Mouse (Mus musculus): Measurements from ENCODE around the gene Dedd. TPM values are rescaled to one million over a fixed set of nuclear protein-coding genes. Genes with fewer than 3 reads are reported as not detected.
A peak's percentile ranks its signal among the peaks of the same experiment; 100 is the strongest.

Dedd gene
- polyA plus RNA-seq, 2 experiments = 15.3 to 18.9 TPM

DNA sequence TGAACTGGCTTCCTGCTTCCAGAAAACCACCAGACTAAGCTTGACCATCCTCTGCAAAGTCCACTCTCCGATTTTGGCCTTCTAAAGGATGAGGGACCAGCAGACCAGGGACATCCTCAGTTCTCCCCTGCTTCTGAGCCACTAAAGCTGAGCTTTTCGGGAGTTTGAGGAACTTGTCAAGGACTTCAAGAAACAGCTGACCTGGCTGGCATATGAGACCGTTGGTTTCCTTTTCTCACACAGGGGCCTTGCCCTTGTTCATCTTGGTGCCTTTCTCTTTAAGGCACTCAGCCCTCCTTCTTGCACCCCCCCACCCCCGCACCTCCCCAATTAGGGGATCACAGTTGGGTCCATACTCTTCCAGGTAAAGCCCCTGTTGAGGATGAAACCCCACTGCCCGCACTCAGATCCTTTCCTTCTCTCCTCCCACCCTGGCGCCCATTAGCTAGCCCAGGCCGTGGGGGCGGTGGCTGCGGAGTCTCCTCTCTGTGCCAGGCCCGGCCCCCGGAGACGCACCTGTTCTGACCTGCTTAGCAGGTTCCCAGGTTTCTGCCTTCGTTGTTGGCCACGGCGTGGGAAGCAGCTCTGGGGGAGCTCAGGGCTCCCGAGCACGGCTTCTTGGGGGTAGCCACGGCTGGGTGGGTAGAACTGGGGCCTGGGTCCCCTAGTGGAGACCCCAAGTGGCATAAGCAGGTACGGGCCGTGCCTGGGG lies 41.1 kb downstream of the Dedd start, which contains the start of gene Nectin4:
TSS of gene Nectin4 (plus strand) at position 255 of the 712 bp plus-strand sequence.
- ATAC-seq (ENCODE audit: insufficient read depth) (no peak), DNase-seq (ENCODE audit: low read depth in 3 of 3, low spot score in 3 of 3) (no peak)
- Histone ChIP-seq H3K27me3 (ENCODE audit: control insufficient read depth, insufficient read depth, low read length) (no peaks in the 10 kb centered on the region), H3K36me3 (replicated peaks; ENCODE audit: control insufficient read depth, insufficient read depth, low read depth) (no peaks in the 10 kb centered on the region), H3K9me3 (ENCODE audit: control insufficient read depth, low read length) (no peaks in the 10 kb centered on the region), H3K27ac (no peak within 1 kb of the TSS), H3K4me1 (replicated peaks; ENCODE audit: control insufficient read depth in 2 of 2, insufficient read depth in 2 of 2, low read length in 1 of 2) (no peaks in the 10 kb centered on the region), H3K4me2 (ENCODE audit: low read depth) (no peak within 1 kb of the TSS), H3K9ac (replicated peaks) (no peak within 1 kb of the TSS), H3K4me3 (ENCODE audit: insufficient read depth in 1 of 2, low read depth in 2 of 2, low read length in 2 of 2) (no peak within 1 kb of the TSS)
- TF ChIP-seq EP300 (IDR thresholded peaks at IDR 0.05; ENCODE audit: low read depth) (no peak), CTCF (IDR thresholded peaks at IDR 0.05; ENCODE audit: low read depth) (no peak)
- WGBS (ENCODE audit: insufficient replicate concordance) = 40% methylated on average over 20 of the region's 20 CpGs

DNA sequence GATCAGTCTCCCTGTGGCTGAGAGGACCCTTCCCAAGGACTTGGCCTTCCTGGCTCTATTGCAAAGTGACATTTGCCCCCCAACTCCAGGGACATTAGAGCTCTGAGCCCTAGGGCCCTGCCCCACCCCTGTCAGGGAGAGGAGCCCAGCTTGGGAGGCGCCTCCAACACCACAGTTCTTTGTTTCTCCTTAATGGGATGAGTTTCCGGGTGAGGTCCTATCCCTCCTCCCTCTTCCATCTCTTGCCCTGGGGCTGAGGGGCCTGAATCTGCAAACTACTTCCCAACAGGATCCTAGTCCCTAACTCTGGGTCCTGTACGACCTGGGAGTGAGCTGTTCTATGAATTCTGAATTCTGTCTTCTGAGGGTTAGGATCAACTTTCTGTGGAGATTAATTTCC lies 43.9 kb downstream of the Dedd start:
- H3K9ac ChIP-seq (replicated peaks) = no peak overlapping the region
- TF ChIP-seq EP300 (IDR thresholded peaks at IDR 0.05; ENCODE audit: low read depth) = no peak
- no peaks in the 10 kb centered on the region for H3K4me1 ChIP-seq (replicated peaks; ENCODE audit: control insufficient read depth in 2 of 2, insufficient read depth in 2 of 2, low read length in 1 of 2)
- no peak overlapping the region for H3K4me2 ChIP-seq (ENCODE audit: low read depth)
- no peak overlapping the region for H3K4me3 ChIP-seq (ENCODE audit: insufficient read depth in 1 of 2, low read depth in 2 of 2, low read length in 2 of 2)
- H3K27ac ChIP-seq = no peak overlapping the region
- no peaks in the 10 kb centered on the region for H3K9me3 ChIP-seq (ENCODE audit: control insufficient read depth, low read length)
- no peak for DNase-seq (ENCODE audit: low read depth in 3 of 3, low spot score in 3 of 3)
- ATAC-seq (ENCODE audit: insufficient read depth) = no peak
- no peaks in the 10 kb centered on the region for H3K27me3 ChIP-seq (ENCODE audit: control insufficient read depth, insufficient read depth, low read length)
- no peaks in the 10 kb centered on the region for H3K36me3 ChIP-seq (replicated peaks; ENCODE audit: control insufficient read depth, insufficient read depth, low read depth)
- WGBS (ENCODE audit: insufficient replicate concordance) = 51% methylated on average over 3 of the region's 3 CpGs

DNA sequence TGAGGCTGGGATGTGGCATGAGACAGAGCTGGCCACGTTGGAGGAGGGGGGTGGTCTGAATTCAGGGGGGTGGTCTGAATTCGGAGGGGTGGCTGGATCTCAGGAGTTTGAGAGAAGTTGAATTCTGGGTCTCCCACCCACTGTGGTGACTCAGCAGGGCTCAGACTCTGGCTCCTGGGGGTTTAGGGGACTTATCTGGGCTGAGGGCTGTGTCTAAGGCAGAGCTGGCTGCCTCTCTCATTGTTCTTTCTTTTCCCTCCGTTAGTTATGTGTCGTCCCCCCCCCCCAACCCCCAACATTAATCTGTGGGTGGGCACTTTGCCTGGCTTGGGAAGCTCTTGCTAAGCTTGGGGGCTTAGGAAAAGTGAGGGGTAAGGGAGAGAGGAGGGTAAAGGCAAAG lies 45.0 kb downstream of the Dedd start:
- no peak for TF ChIP-seq EP300 (IDR thresholded peaks at IDR 0.05; ENCODE audit: low read depth)
- 1% methylated on average over 4 of the region's 4 CpGs for WGBS (ENCODE audit: insufficient replicate concordance)
- Histone ChIP-seq H3K4me3 (ENCODE audit: insufficient read depth in 1 of 2, low read depth in 2 of 2, low read length in 2 of 2) (no peak overlapping the region), H3K27ac (no peak overlapping the region), H3K9ac (replicated peaks) (no peak overlapping the region), H3K4me1 (replicated peaks; ENCODE audit: control insufficient read depth in 2 of 2, insufficient read depth in 2 of 2, low read length in 1 of 2) (no peaks in the 10 kb centered on the region), H3K9me3 (ENCODE audit: control insufficient read depth, low read length) (no peaks in the 10 kb centered on the region), H3K4me2 (ENCODE audit: low read depth) (no peak overlapping the region), H3K27me3 (ENCODE audit: control insufficient read depth, insufficient read depth, low read length) (no peaks in the 10 kb centered on the region), H3K36me3 (replicated peaks; ENCODE audit: control insufficient read depth, insufficient read depth, low read depth) (no peaks in the 10 kb centered on the region)
- no peak for ATAC-seq (ENCODE audit: insufficient read depth)
- DNase-seq (ENCODE audit: low read depth in 3 of 3, low spot score in 3 of 3) = no peak

DNA sequence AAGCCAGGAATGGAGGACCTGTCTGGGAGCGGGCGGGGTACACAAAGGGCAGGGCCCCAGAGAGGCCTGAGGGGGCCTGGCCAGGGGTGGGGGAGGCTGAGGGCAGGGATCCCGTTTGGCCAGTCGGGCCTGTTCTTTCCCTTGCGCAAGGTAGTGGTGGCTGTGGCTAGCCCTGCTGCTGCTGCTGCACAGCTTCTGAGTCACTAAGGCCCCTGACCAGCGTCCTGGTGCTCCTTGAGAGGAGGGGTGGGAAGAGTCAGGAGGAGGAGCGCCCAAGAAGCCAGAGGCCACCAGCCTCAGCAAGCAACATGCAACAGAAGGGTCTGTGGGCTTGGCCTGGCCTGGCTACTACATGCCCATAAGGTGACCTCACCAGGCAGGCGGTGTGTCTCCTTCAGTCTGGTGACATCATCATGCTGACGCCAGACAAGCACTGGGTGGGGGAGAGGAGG lies 46.7 kb downstream of the Dedd start:
- H3K9ac ChIP-seq (replicated peaks) = no peak overlapping the region
- no peaks in the 10 kb centered on the region for H3K9me3 ChIP-seq (ENCODE audit: control insufficient read depth, low read length)
- 47% methylated on average over 9 of the region's 9 CpGs for WGBS (ENCODE audit: insufficient replicate concordance)
- H3K4me3 ChIP-seq (ENCODE audit: insufficient read depth in 1 of 2, low read depth in 2 of 2, low read length in 2 of 2) = no peak overlapping the region
- no peak overlapping the region for H3K27ac ChIP-seq
- peaks cover 14% of the 10 kb centered on the region; the same call in 1 of the 2 replicates for H3K27me3 ChIP-seq (ENCODE audit: control insufficient read depth, insufficient read depth, low read length)
- no peaks in the 10 kb centered on the region for H3K36me3 ChIP-seq (replicated peaks; ENCODE audit: control insufficient read depth, insufficient read depth, low read depth)
- no peak for TF ChIP-seq CTCF (IDR thresholded peaks at IDR 0.05; ENCODE audit: low read depth)
- no peak for TF ChIP-seq EP300 (IDR thresholded peaks at IDR 0.05; ENCODE audit: low read depth)
- ATAC-seq (ENCODE audit: insufficient read depth) = peak; percentile 25; the same call in 1 of the 2 replicates
- H3K4me2 ChIP-seq (ENCODE audit: low read depth) = no peak overlapping the region
- H3K4me1 ChIP-seq (replicated peaks; ENCODE audit: control insufficient read depth in 2 of 2, insufficient read depth in 2 of 2, low read length in 1 of 2) = no peaks in the 10 kb centered on the region
- DNase-seq (ENCODE audit: low read depth in 3 of 3, low spot score in 3 of 3) = no peak

DNA sequence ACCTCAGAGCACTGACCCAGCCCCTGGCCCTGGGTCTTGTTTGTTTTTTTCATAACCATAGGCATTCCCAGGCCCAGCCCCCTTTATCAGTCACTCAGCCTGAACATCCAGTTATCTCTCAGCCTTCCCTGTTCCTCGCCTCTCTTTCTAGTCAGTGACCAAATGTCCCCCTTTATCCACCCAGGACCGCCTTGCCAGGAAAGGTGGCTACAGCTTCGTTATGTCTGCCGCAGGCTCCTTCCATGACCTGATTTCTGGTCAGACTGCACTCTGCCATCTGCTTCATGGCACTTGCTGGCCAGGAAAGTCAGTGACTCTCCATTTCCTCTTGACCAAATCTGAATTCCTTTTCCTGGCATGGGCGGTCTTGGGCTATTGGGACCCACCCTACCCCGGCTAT lies 49.4 kb downstream of the Dedd start:
- WGBS (ENCODE audit: insufficient replicate concordance) = 57% methylated on average over 6 of the region's 6 CpGs
- no peaks in the 10 kb centered on the region for H3K4me1 ChIP-seq (replicated peaks; ENCODE audit: control insufficient read depth in 2 of 2, insufficient read depth in 2 of 2, low read length in 1 of 2)
- TF ChIP-seq CTCF (IDR thresholded peaks at IDR 0.05; ENCODE audit: low read depth) = no peak
- no peak for TF ChIP-seq EP300 (IDR thresholded peaks at IDR 0.05; ENCODE audit: low read depth)
- no peak overlapping the region for H3K4me3 ChIP-seq (ENCODE audit: insufficient read depth in 1 of 2, low read depth in 2 of 2, low read length in 2 of 2)
- no peaks in the 10 kb centered on the region for H3K36me3 ChIP-seq (replicated peaks; ENCODE audit: control insufficient read depth, insufficient read depth, low read depth)
- H3K9ac ChIP-seq (replicated peaks) = no peak overlapping the region
- DNase-seq (ENCODE audit: low read depth in 3 of 3, low spot score in 3 of 3) (no peak), ATAC-seq (ENCODE audit: insufficient read depth) (no peak)
- H3K27me3 ChIP-seq (ENCODE audit: control insufficient read depth, insufficient read depth, low read length) = peaks cover 17% of the 10 kb centered on the region; the same call in 1 of the 2 replicates
- H3K9me3 ChIP-seq (ENCODE audit: control insufficient read depth, low read length) = no peaks in the 10 kb centered on the region
- no peak overlapping the region for H3K27ac ChIP-seq
- H3K4me2 ChIP-seq (ENCODE audit: low read depth) = no peak overlapping the region
